Mouse (Mus musculus) bone marrow, adult 2 months (tissue): Measurements from ENCODE around the gene Fam163a.

Experiments used
- CTCF ChIP-seq: fragments of 200-500 bp; IDR thresholded peaks from 2 replicates; pipeline ENCODE4 v1.5.1; 2011; ENCODE audit warnings: low read length, control low read depth; ENCODE audit not compliant: control insufficient read depth, insufficient read depth
- POLR2A ChIP-seq: fragments of 200-500 bp; IDR thresholded peaks from 2 replicates; pipeline ENCODE4 v1.6.1; 2011; ENCODE audit warnings: low read depth, mild to moderate bottlenecking, control low read depth, low read length, borderline replicate concordance; ENCODE audit not compliant: control insufficient read depth

GRCm38 (mm10) chr1:156040731-156041401 lies 164.0 kb downstream of the Fam163a start:
- no peak for TF ChIP-seq CTCF
- TF ChIP-seq POLR2A, result peak; percentile 97
